Mouse (Mus musculus) kidney, adult 18-20 months (tissue): ENCODE measurements at regions not wholly inside any gene's neighbourhood (a gene's known extent, or its start where the extent isn't known, plus 50 kb on each side); places are given as distances from the start of the nearest gene placed in this dataset.
"Not testable (repeated sequence)": the region's sequence is repeated elsewhere in the genome, so short reads cannot be mapped to it uniquely, and the experiment has no call there.

Source experiments
- DNase-seq: peaks from one replicate; pipeline ENCODE4 v3.0.0; 2021

DNA sequence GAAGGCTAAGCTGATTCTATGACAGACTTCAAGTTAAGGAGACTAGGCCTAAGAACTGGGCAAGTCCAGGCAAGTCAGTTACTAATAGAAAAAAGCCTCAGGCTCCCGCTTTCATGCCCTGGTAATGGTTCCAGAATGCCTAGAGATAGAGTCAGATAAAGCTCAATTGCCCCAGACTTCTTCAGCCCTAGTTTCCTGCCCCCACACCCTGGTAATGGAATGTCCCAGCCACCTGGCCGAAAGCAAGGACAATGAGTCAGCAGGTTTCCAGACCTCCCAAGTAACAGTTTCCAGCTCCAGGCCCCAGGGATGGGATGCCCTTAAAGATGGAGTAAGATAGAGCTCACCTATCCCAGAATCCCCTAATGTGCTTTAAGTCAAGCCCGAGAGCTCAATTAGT, 143.6 kb upstream of the Rad23b start:
- no peak for DNase-seq

DNA sequence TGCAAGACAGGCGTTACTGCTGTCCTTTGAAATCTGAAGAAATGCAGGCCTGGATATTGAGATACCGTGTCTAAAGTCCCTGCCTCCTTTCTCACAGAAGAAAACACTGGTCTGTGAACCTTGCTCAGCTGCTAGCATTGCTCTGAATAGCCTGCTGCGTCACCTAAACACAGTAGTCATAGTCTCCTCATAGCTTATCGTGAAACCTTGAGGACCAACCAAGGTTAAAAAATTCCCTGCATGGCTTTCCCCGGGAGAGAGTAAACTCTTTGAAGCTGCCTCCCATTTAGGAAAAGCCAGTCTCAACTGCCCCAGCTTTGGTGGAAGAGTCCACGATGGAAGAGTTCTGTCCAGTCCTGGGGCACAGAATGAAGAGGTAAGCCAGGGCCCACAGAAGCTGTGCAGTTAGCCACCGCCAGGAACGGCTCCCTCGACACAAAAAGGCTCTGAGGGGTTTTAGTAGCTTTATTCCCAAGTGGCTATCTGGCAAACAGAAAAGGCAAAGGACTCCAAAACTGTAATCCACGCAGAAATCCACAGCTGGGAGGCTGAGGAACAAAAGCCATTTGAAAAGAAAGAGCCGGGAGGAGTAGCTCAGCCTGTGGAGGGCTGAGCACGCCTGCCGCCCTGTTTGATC, 142.0 kb upstream of the Rad23b start:
- DNase-seq, result no peak

- DNase-seq, result no peak
Measured at GRCm38 (mm10) chr4:55208386-55209345, 141.2 kb upstream of the Rad23b start.

DNA sequence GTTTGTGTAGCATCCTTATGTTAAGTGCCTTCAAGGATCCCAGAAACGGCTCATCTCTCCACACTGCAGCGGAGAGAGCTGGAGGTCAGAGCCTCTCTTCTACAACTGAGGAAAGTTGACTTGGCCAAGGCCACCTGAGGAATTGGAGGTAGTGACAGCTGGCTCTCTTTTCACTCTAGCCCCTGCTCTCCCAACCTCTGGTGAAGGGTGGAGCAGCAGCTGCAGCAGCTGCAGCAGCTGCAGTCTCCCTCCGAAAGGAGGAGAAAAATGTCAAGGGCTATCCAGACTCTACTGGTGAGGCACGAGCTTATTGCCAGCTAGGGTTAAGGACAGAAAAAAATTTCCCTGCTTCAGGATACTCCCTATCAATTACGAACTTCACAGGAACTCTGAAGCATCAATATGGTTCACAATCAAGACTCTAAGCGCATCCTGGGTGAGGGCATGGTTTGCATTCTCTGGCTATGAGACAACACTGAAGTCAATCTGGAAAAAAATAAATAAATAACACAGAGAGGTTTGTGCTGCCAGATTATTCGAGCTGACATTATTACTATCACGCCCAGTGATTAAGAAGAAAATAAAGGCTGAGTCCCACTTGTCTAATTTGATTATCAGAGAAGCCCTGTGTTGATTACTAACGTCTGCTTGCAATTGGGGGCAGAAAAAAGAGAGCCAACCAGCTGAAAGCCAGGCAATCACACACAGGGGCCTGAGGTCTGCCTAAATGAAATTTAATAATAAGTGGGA, 134.2 kb upstream of the Rad23b start:
- DNase-seq, result no peak

DNA sequence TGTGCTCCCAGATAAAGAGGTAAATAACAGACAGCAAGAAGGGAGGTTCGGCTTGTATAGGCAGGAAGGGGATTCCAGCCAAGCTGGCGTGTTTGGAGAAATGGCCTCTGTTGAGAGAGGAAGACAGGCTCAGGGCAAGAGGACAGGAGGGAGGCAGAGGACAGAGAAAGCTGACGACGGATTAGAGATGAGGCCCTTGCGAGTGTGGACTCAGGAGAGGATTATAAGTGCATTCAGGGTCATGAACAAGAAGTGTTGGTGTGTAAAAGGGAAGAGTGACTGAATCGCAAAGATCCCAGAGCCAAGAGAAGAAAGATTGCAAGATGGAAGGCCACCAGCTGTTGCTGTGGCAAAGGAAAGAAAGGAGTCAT, 133.7 kb upstream of the Rad23b start:
- DNase-seq, result no peak

- DNase-seq, result no peak
Measured at GRCm38 (mm10) chr4:55225766-55226165, 124.1 kb upstream of the Rad23b start.

DNA sequence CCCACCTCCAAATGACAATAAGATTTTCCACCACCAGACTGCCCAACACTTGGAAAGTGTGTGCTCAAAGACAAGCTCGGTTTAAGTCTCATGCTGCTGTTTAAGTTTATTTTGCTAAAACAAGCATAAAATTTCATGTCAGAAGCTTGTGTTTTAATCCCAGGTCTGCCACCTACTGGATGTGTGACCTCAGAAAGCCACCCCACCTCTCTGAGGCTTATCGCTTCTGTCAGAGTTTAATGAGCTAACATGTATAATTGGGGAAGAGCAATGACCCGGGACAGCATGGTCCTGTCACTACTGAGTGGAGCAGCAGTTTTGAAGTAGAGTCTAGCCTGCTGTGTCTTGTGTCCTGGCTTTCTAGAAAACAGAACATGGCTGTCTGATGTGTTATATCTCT, 122.4 kb upstream of the Rad23b start:
- no peak for DNase-seq

DNA sequence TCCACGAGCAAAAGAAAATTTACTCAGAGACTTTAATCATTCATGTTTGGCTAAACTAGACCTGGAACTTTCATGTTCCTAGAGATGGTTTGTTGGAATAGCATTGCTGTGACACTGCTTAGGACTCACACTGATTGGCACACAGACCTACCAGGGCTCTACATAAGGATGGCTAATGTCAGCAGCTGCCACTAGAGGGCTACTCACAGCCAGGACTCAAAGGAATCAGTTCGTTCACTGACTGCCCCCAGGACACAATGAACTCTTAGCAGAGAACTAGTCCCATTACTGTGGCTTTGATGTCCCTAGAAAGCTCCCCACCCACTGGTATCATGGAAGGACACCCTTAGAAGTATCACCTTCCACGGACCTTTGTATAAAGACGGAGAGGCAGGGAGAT, 118.3 kb upstream of the Rad23b start:
- peak; percentile 14 for DNase-seq

DNA sequence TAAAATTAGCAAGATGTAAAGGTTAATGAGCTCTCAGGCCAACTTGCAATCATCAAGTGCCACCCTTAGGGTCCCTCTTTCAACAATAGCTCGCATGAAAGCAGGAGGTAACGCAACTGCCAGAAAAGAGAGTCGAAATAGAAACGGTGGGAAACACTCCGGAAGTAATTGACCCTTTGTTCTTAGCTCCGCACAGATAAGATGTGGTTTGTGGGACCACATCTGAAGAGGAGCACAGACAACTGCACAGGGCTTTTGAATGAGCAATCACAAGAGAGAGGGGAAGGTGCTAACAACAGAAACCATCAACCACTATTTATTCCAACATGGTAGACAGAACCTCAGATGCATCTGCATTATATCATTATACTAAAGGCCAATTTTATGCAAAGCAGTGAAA, 112.0 kb upstream of the Rad23b start:
- DNase-seq, result no peak

GRCm38 (mm10) chr4:55240450-55240849, 109.4 kb upstream of the Rad23b start:
- peak; percentile 70 for DNase-seq

- no peak for DNase-seq
Measured at GRCm38 (mm10) chr4:55242331-55242730, 107.5 kb upstream of the Rad23b start.

- no peak for DNase-seq
Measured at GRCm38 (mm10) chr4:55243091-55244058, 106.5 kb upstream of the Rad23b start.

GRCm38 (mm10) chr4:55245789-55246188, 104.1 kb upstream of the Rad23b start:
- DNase-seq, result no peak

GRCm38 (mm10) chr4:55250334-55250733, 99.5 kb upstream of the Rad23b start:
- no peak for DNase-seq

- no peak for DNase-seq
Measured at GRCm38 (mm10) chr4:55251546-55251945, 98.3 kb upstream of the Rad23b start.

DNA sequence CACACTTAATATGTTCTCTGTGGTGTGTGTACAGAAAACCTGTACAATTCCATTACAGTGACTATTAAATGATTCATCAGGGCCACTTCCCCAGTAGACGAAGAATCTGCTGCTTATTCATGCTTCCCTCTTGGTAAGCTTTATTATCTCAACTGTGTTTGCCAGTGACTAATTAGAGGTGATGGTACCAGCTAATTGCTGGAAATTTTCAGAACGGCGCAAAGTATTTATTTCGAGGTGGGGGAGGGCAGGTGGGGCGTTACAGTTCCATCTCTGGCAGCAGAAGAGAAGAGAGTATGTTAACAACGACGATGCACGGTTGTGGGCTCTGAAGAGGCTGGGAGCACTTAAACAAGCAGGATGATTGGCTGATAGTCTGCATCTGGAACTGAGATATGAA, 96.1 kb upstream of the Rad23b start:
- no peak for DNase-seq

DNA sequence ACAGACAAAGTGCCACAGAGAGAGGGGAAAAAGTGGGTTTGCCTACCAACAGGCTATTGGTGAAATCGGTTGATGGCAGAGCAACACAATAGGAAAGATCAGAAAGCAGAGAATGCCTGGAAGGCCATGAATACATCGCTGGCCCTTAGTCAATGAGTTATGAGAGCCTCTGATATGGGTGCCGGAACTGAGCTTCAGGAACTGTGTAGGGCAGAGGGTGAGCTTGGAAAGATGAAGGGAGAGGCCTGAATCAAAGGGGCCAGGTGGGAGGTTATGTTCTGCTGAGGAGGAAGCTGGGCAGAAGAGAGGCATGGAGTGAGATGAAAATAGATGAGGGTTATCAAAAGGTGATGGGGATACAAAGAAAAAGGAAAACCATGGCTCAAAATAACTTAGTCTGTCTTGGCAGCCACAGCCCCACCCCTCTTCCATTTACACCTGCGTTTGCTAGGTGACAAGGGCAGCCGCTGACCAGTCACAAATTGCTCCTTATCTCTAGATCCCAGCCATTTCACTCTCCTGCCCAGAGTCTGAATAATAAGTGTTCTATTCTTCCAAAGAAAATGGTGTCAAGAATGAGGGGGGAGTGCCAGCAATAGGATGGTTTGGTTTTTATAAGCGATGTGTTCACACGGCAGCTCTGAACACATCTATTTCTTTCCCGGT, 77.7 kb upstream of the Rad23b start:
- no peak for DNase-seq

- DNase-seq, result no peak
Measured at GRCm38 (mm10) chr4:55276300-55276952, 73.4 kb upstream of the Rad23b start.

- DNase-seq, result not testable (repeated sequence)
Measured at GRCm38 (mm10) chr4:55279351-55279750, 70.5 kb upstream of the Rad23b start.

GRCm38 (mm10) chr4:55280706-55281105, 69.1 kb upstream of the Rad23b start:
- DNase-seq, result no peak

- DNase-seq, result no peak
Measured at GRCm38 (mm10) chr4:55281486-55282096, 68.3 kb upstream of the Rad23b start.
